Mouse (Mus musculus): ENCODE measurements around the gene Smpdl3a. TPM values are rescaled to one million over a fixed set of nuclear protein-coding genes. Genes with fewer than 3 reads are reported as not detected.

Gene Smpdl3a
- polyA plus RNA-seq, 2 experiments, result 12.0 to 24.9 TPM

DNA sequence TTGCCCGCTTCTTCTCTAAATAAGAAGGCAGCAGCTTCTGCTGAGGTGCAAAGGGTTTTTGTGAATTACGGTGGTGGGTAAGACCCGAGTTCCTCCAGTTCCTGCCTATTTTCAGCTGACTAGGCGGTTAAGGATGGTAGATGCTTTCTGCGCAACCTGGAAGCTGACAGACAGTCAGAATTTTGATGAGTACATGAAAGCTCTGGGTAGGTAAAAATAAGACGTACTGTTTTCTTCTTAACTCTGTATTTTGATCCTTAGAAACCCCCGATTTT, 9.3 kb upstream of the Smpdl3a start, which contains the start of gene Fabp7:
Gene Fabp7 (plus strand): TSS at position 6 of the 275 bp plus-strand sequence.
- 38% methylated on average over 7 of the region's 7 CpGs for WGBS (ENCODE audit: insufficient replicate concordance)
- no peak within 1 kb of the TSS for H3K4me3 ChIP-seq (ENCODE audit: insufficient read depth in 1 of 2, low read depth in 2 of 2, low read length in 2 of 2)
- H3K4me2 ChIP-seq (ENCODE audit: low read depth), result no peak within 1 kb of the TSS
- no peak for ATAC-seq (ENCODE audit: insufficient read depth)
- H3K27ac ChIP-seq, result no peak within 1 kb of the TSS
- no peaks in the 10 kb centered on the region for H3K36me3 ChIP-seq (replicated peaks; ENCODE audit: control insufficient read depth, insufficient read depth, low read depth)
- no peaks in the 10 kb centered on the region for H3K27me3 ChIP-seq (ENCODE audit: control insufficient read depth, insufficient read depth, low read length)
- 0 out of 4 replicates have a peak, but pooled peaks cover 0 to 3% of the 10 kb centered on the region in 2 experiments for H3K4me1 ChIP-seq (replicated peaks; ENCODE audit: control insufficient read depth in 2 of 2, insufficient read depth in 2 of 2, low read length in 1 of 2)
- H3K9me3 ChIP-seq (ENCODE audit: control insufficient read depth, low read length), result no peaks in the 10 kb centered on the region
- DNase-seq (ENCODE audit: low read depth in 3 of 3, low spot score in 3 of 3), result no peak
- TF ChIP-seq CTCF (IDR thresholded peaks at IDR 0.05; ENCODE audit: low read depth), result no peak
- TF ChIP-seq EP300 (IDR thresholded peaks at IDR 0.05; ENCODE audit: low read depth), result no peak
- H3K9ac ChIP-seq (replicated peaks), result no peak within 1 kb of the TSS

DNA sequence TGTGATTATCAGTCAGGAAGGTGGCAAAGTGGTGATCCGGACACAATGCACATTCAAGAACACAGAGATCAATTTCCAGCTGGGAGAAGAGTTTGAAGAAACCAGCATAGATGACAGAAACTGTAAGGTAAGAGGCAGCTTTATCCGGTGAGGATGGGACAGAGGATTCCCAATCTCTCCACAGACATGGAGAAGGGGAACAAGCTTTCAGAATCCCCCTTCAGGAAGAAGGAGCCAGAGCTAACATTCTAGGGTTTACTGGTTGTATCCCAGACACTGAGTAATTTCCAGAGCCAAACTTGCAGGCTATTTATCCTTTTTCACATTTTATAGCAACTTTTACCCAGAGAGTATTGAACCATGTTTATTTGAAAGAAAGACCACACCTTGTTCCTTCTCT, 8.6 kb upstream of the Smpdl3a start:
- Histone ChIP-seq H3K4me2 (ENCODE audit: low read depth) (no peak overlapping the region), H3K4me3 (ENCODE audit: insufficient read depth in 1 of 2, low read depth in 2 of 2, low read length in 2 of 2) (no peak overlapping the region), H3K9ac (replicated peaks) (no peak overlapping the region), H3K27me3 (ENCODE audit: control insufficient read depth, insufficient read depth, low read length) (no peaks in the 10 kb centered on the region), H3K27ac (no peak overlapping the region), H3K9me3 (ENCODE audit: control insufficient read depth, low read length) (no peaks in the 10 kb centered on the region), H3K36me3 (replicated peaks; ENCODE audit: control insufficient read depth, insufficient read depth, low read depth) (no peaks in the 10 kb centered on the region), H3K4me1 (replicated peaks; ENCODE audit: control insufficient read depth in 2 of 2, insufficient read depth in 2 of 2, low read length in 1 of 2) (0 out of 4 replicates have a peak, but pooled peaks cover 0 to 2% of the 10 kb centered on the region in 2 experiments)
- ATAC-seq (ENCODE audit: insufficient read depth), result no peak
- DNase-seq (ENCODE audit: low read depth in 3 of 3, low spot score in 3 of 3), result no peak
- TF ChIP-seq CTCF (IDR thresholded peaks at IDR 0.05; ENCODE audit: low read depth), result no peak
- TF ChIP-seq EP300 (IDR thresholded peaks at IDR 0.05; ENCODE audit: low read depth), result no peak
- WGBS (ENCODE audit: insufficient replicate concordance), result 61% methylated on average over 2 of the region's 2 CpGs

DNA sequence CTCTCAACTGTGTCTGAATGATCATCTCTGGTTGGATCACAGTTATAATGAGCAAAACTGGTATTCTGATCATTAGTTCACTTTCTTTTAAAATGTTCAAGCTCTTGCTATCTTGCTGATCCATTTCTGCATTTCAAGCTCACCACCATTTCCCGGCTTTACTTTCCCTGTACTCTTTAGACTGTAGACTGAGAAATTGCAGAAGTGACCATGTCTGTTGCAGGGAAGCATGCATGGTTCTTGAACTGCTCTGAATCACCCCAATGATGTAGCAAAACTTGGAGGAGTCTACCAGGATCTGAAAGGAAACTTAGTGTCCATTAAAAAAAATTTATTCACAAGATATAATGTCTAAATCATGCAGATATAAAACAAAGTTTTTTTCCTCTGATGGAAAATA, 1.2 kb upstream of the Smpdl3a start:
- ATAC-seq (ENCODE audit: insufficient read depth) (no peak), DNase-seq (ENCODE audit: low read depth in 3 of 3, low spot score in 3 of 3) (no peak)
- H3K36me3 ChIP-seq (replicated peaks; ENCODE audit: control insufficient read depth, insufficient read depth, low read depth), result no peaks in the 10 kb centered on the region
- H3K9ac ChIP-seq (replicated peaks), result no peak overlapping the region
- H3K27ac ChIP-seq, result no peak overlapping the region
- H3K27me3 ChIP-seq (ENCODE audit: control insufficient read depth, insufficient read depth, low read length), result no peaks in the 10 kb centered on the region
- WGBS (ENCODE audit: insufficient replicate concordance), result 59% methylated on average over 1 of the region's 1 CpGs
- no peaks in the 10 kb centered on the region for H3K9me3 ChIP-seq (ENCODE audit: control insufficient read depth, low read length)
- no peak overlapping the region for H3K4me3 ChIP-seq (ENCODE audit: insufficient read depth in 1 of 2, low read depth in 2 of 2, low read length in 2 of 2)
- peaks cover 12 to 15% of the 10 kb centered on the region in 2 experiments for H3K4me1 ChIP-seq (replicated peaks; ENCODE audit: control insufficient read depth in 2 of 2, insufficient read depth in 2 of 2, low read length in 1 of 2)
- TF ChIP-seq EP300 (IDR thresholded peaks at IDR 0.05; ENCODE audit: low read depth) (no peak), CTCF (IDR thresholded peaks at IDR 0.05; ENCODE audit: low read depth) (no peak)
- no peak overlapping the region for H3K4me2 ChIP-seq (ENCODE audit: low read depth)

DNA sequence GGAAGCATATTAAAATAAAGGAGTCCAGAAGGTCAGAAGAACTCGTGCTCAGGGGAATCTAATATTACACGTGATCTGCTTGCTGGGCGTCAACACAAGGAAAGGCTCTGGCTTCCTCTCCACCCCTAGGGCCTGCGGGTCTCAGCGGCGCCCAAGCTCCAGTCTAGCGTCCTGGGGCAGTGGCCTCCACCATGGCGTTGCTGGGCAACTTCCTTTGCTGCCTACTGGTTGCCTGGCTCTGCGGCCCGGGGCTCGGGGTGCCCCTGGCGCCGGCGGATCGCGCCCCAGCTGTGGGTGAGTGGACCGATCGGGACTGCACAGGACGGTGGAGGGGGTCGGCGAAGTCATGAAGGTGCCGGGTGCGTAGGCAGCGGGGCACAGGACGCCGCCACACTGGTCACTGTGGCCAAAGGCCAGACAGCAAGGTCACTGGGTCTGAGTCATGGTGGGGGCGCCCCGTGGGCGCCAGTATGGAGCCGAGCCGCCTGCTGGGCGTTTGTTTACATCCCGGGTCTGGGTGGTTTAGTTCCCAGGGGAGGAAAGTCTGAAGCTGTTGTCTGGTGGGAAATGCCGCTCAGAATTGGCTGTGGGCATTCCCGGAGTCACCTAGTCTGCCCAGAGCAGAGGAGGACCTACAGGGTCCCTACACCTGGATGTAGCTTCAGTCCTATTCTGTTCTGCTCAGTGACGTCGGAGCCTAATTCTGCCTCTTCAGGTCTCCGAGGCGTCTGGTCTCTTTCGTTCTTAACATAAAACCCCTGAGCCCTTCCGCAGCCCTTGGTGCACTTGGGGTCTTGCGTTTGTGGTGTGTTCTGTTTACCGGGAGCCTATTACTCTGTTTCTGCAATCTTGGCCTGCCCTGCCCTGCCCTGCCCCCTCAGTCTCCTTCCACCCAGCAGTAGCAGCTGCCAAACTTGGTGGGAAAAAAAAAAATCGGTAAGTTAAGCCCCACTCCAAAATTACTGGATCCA, 641 bp downstream of the Smpdl3a start:
- ATAC-seq (ENCODE audit: insufficient read depth), result peak; percentile 77
- peak overlapping the region; percentile 77 for H3K4me2 ChIP-seq (ENCODE audit: low read depth)
- peak overlapping the region; percentile 69 to 80 for H3K4me3 ChIP-seq (ENCODE audit: insufficient read depth in 1 of 2, low read depth in 2 of 2, low read length in 2 of 2)
- H3K36me3 ChIP-seq (replicated peaks; ENCODE audit: control insufficient read depth, insufficient read depth, low read depth), result no peaks in the 10 kb centered on the region
- H3K9ac ChIP-seq (replicated peaks), result peak overlapping the region; percentile 73
- peak in 1 of 3 experiments; percentile 17 for DNase-seq (ENCODE audit: low read depth in 3 of 3, low spot score in 3 of 3)
- 1% methylated on average over 44 of the region's 44 CpGs for WGBS (ENCODE audit: insufficient replicate concordance)
- H3K27me3 ChIP-seq (ENCODE audit: control insufficient read depth, insufficient read depth, low read length), result no peaks in the 10 kb centered on the region
- peaks cover 12 to 15% of the 10 kb centered on the region in 2 experiments for H3K4me1 ChIP-seq (replicated peaks; ENCODE audit: control insufficient read depth in 2 of 2, insufficient read depth in 2 of 2, low read length in 1 of 2)
- H3K27ac ChIP-seq, result peak overlapping the region; percentile 9
- no peaks in the 10 kb centered on the region for H3K9me3 ChIP-seq (ENCODE audit: control insufficient read depth, low read length)
- TF ChIP-seq CTCF (IDR thresholded peaks at IDR 0.05; ENCODE audit: low read depth), result peak; percentile 31; the same call in 1 of the 2 replicates
- no peak for TF ChIP-seq EP300 (IDR thresholded peaks at IDR 0.05; ENCODE audit: low read depth)

DNA sequence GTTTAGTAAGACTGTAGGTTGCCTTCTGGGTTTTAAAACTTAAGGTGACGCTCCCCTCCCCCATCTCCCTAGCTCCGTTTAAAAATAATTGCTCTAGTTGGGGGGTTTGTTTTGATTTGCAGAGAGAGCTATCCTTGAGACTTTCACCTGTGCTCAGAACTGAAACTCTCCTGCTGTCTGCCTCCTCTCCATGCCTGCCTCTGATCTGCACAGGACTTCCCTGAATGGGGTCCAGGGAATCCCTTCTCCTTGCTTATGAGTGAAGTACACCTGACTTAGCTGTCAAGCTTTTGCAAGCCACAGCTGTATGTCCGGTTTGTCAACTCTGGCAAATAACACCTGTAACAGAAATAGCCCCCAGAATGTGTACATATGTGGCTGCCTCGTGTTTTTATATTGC, 1.4 kb downstream of the Smpdl3a start:
- Histone ChIP-seq H3K4me1 (replicated peaks; ENCODE audit: control insufficient read depth in 2 of 2, insufficient read depth in 2 of 2, low read length in 1 of 2) (peaks cover 12 to 15% of the 10 kb centered on the region in 2 experiments), H3K4me2 (ENCODE audit: low read depth) (peak overlapping the region; percentile 77), H3K9me3 (ENCODE audit: control insufficient read depth, low read length) (no peaks in the 10 kb centered on the region), H3K36me3 (replicated peaks; ENCODE audit: control insufficient read depth, insufficient read depth, low read depth) (no peaks in the 10 kb centered on the region), H3K9ac (replicated peaks) (peak overlapping the region; percentile 73), H3K4me3 (ENCODE audit: insufficient read depth in 1 of 2, low read depth in 2 of 2, low read length in 2 of 2) (peak overlapping the region; percentile 69 to 80), H3K27ac (peak overlapping the region; percentile 9), H3K27me3 (ENCODE audit: control insufficient read depth, insufficient read depth, low read length) (no peaks in the 10 kb centered on the region)
- 29% methylated on average over 4 of the region's 4 CpGs for WGBS (ENCODE audit: insufficient replicate concordance)
- ATAC-seq (ENCODE audit: insufficient read depth) (no peak), DNase-seq (ENCODE audit: low read depth in 3 of 3, low spot score in 3 of 3) (no peak)
- TF ChIP-seq CTCF (IDR thresholded peaks at IDR 0.05; ENCODE audit: low read depth) (no peak), EP300 (IDR thresholded peaks at IDR 0.05; ENCODE audit: low read depth) (no peak)

Measured in liver, embryonic 14.5 days (tissue).